Comparison of ENCODE assay signal across 8 mouse cellular contexts in genomic region chr14:55095263-55095662, GRCm38 (mm10). TPM values are rescaled to one million over a fixed set of nuclear protein-coding genes. Genes with fewer than 3 reads are reported as not detected.
DNase-seq lines count a peak whose midpoint lies in the region; ATAC-seq and TF ChIP-seq lines count a peak whose summit lies in the region.

No protein-coding gene starts in this region.

- no peaks in the 10 kb centered on the region for H3K27me3 ChIP-seq in kidney, embryonic 15.5 days
- no peaks in the 10 kb centered on the region for H3K27me3 ChIP-seq in hindbrain, embryonic 15.5 days
- H3K27me3 ChIP-seq in midbrain, embryonic 16.5 days (ENCODE audit: control insufficient read depth, insufficient read depth, low read depth, low read length), result no peaks in the 10 kb centered on the region

- ATAC-seq in kidney, embryonic 15.5 days (replicated peaks; ENCODE audit: low FRiP score), result no peak
- ATAC-seq in hindbrain, embryonic 15.5 days (ENCODE audit: low FRiP score, low read depth), result no peak
- no peak for ATAC-seq in midbrain, embryonic 16.5 days
- ATAC-seq in cerebellum, adult (ENCODE audit: insufficient number of reproducible peaks, low FRiP score, low TSS enrichment), result no peak

- TF ChIP-seq CTCF in cortical plate, adult 2 months (IDR thresholded peaks at IDR 0.05; ENCODE audit: extremely low read depth, insufficient read depth, low read length), result no peak

- H3K9me3 ChIP-seq in kidney, embryonic 15.5 days (replicated peaks), result no peaks in the 10 kb centered on the region
- H3K9me3 ChIP-seq in hindbrain, embryonic 15.5 days, result no peaks in the 10 kb centered on the region
- H3K9me3 ChIP-seq in midbrain, embryonic 16.5 days (replicated peaks; ENCODE audit: control insufficient read depth, low read length, poor library complexity, severe bottlenecking), result no peaks in the 10 kb centered on the region

- no peak for TF ChIP-seq POLR2A in cortical plate, adult 2 months (IDR thresholded peaks at IDR 0.05; ENCODE audit: extremely low read depth, insufficient read depth, low read length)

- peak overlapping the region; percentile 87 for H3K27ac ChIP-seq in kidney, embryonic 15.5 days
- peak overlapping the region; percentile 85; the same call in 1 of the 2 replicates for H3K27ac ChIP-seq in cortical plate, adult 2 months (ENCODE audit: insufficient read depth, low read length)
- peak overlapping the region; percentile 96 for H3K27ac ChIP-seq in hindbrain, embryonic 15.5 days (replicated peaks)
- H3K27ac ChIP-seq in midbrain, embryonic 16.5 days (ENCODE audit: low read length), result peak overlapping the region; percentile 98

- peak overlapping the region; percentile 76 for H3K4me2 ChIP-seq in kidney, embryonic 15.5 days
- peak overlapping the region; percentile 71 for H3K4me2 ChIP-seq in hindbrain, embryonic 15.5 days
- H3K4me2 ChIP-seq in midbrain, embryonic 16.5 days (ENCODE audit: low read length), result peak overlapping the region; percentile 77

- H3K4me3 ChIP-seq in kidney, embryonic 15.5 days (replicated peaks), result peak overlapping the region; percentile 75
- peak overlapping the region; percentile 82 for H3K4me3 ChIP-seq in cortical plate, adult 2 months (ENCODE audit: insufficient read depth, low read length)
- peak overlapping the region; percentile 69 for H3K4me3 ChIP-seq in hindbrain, embryonic 15.5 days
- peak overlapping the region; percentile 66 for H3K4me3 ChIP-seq in midbrain, embryonic 16.5 days (ENCODE audit: low read depth, low read length)

- peaks cover 50% of the 10 kb centered on the region for H3K4me1 ChIP-seq in kidney, embryonic 15.5 days
- H3K4me1 ChIP-seq in cortical plate, adult 2 months (ENCODE audit: control insufficient read depth, insufficient read depth, low read length), result peaks cover 6% of the 10 kb centered on the region
- H3K4me1 ChIP-seq in hindbrain, embryonic 15.5 days (replicated peaks), result peaks cover 50% of the 10 kb centered on the region
- peaks cover 33% of the 10 kb centered on the region for H3K4me1 ChIP-seq in midbrain, embryonic 16.5 days (ENCODE audit: control insufficient read depth, insufficient read depth, low read length)

- WGBS in kidney, embryonic 15.5 days, result 50% methylated on average over 9 of the region's 9 CpGs
- 53% methylated on average over 9 of the region's 9 CpGs for WGBS in hindbrain, embryonic 15.5 days
- 54% methylated on average over 9 of the region's 9 CpGs for WGBS in midbrain, embryonic 16.5 days

- peak overlapping the region; percentile 69 for H3K9ac ChIP-seq in kidney, embryonic 15.5 days
- peak overlapping the region; percentile 74 for H3K9ac ChIP-seq in hindbrain, embryonic 15.5 days
- peak overlapping the region; percentile 91 for H3K9ac ChIP-seq in midbrain, embryonic 16.5 days (ENCODE audit: low read depth, low read length)

- no peak for DNase-seq in kidney, postnatal 4 days
- DNase-seq in cerebellum, adult 18-20 months, result no peak
- no peak for DNase-seq in thymus, adult 18-20 months

- peaks cover 21% of the 10 kb centered on the region; the same call in 1 of the 2 replicates for H3K36me3 ChIP-seq in kidney, embryonic 15.5 days
- H3K36me3 ChIP-seq in hindbrain, embryonic 15.5 days, result no peaks in the 10 kb centered on the region; the same call in 1 of the 2 replicates
- H3K36me3 ChIP-seq in midbrain, embryonic 16.5 days (ENCODE audit: control insufficient read depth, insufficient read depth, low read length), result peaks cover 3% of the 10 kb centered on the region; the same call in 1 of the 2 replicates

RNA-seq across cellular contexts. Expression of gene Thtpa, which starts 0.7 kb away (rescaled TPM):
- 21.0 and 21.5 TPM in 2 replicates for polyA plus RNA-seq in kidney, embryonic 15.5 days (2015; fragmentation: Nextera tagmentation; extraction: Ambion mirVana)
- 13.8 and 14.5 TPM in 2 replicates for polyA plus RNA-seq in cortical plate, adult 2 months (2012; rRNA removed)
- 29.4 and 32.6 TPM in 2 replicates for polyA plus RNA-seq in hindbrain, embryonic 15.5 days (2015; fragmentation: Nextera tagmentation; extraction: Ambion mirVana)
- 37.0 and 38.6 TPM in 2 replicates for polyA plus RNA-seq in midbrain, embryonic 16.5 days (2015; fragmentation: Nextera tagmentation; extraction: Ambion mirVana)

RNA-seq across cellular contexts. Expression of gene Zfhx2, which starts 3.1 kb away (rescaled TPM):
- 6.0 and 6.5 TPM in 2 replicates for polyA plus RNA-seq in kidney, embryonic 15.5 days (2015; fragmentation: Nextera tagmentation; extraction: Ambion mirVana)
- polyA plus RNA-seq in cortical plate, adult 2 months (2012; rRNA removed), result 13.0 and 13.1 TPM in 2 replicates
- 24.0 and 24.9 TPM in 2 replicates for polyA plus RNA-seq in hindbrain, embryonic 15.5 days (2015; fragmentation: Nextera tagmentation; extraction: Ambion mirVana)
- 25.9 and 34.6 TPM in 2 replicates for polyA plus RNA-seq in midbrain, embryonic 16.5 days (2015; fragmentation: Nextera tagmentation; extraction: Ambion mirVana)

RNA-seq across cellular contexts. Expression of gene Ap1g2, which starts 11.1 kb away (rescaled TPM):
- 15.9 and 18.9 TPM in 2 replicates for polyA plus RNA-seq in kidney, embryonic 15.5 days (2015; fragmentation: Nextera tagmentation; extraction: Ambion mirVana)
- 14.7 and 15.4 TPM in 2 replicates for polyA plus RNA-seq in cortical plate, adult 2 months (2012; rRNA removed)
- 7.3 and 7.9 TPM in 2 replicates for polyA plus RNA-seq in hindbrain, embryonic 15.5 days (2015; fragmentation: Nextera tagmentation; extraction: Ambion mirVana)
- 9.0 and 9.2 TPM in 2 replicates for polyA plus RNA-seq in midbrain, embryonic 16.5 days (2015; fragmentation: Nextera tagmentation; extraction: Ambion mirVana)

RNA-seq across cellular contexts. Expression of gene Jph4, which starts 21.5 kb away (rescaled TPM):
- 0.59 and 1.2 TPM in 2 replicates for polyA plus RNA-seq in kidney, embryonic 15.5 days (2015; fragmentation: Nextera tagmentation; extraction: Ambion mirVana)
- 244 and 247 TPM in 2 replicates for polyA plus RNA-seq in cortical plate, adult 2 months (2012; rRNA removed)
- polyA plus RNA-seq in hindbrain, embryonic 15.5 days (2015; fragmentation: Nextera tagmentation; extraction: Ambion mirVana), result 33.6 and 40.7 TPM in 2 replicates
- 37.3 and 40.3 TPM in 2 replicates for polyA plus RNA-seq in midbrain, embryonic 16.5 days (2015; fragmentation: Nextera tagmentation; extraction: Ambion mirVana)
